Mouse (Mus musculus): ENCODE measurements around the gene Gk2. TPM values are rescaled to one million over a fixed set of nuclear protein-coding genes. Genes with fewer than 3 reads are reported as not detected.

The Gk2 gene
- total and polyA plus RNA-seq, 2 experiments, result not detected

- Histone ChIP-seq H3K27ac (replicated peaks; ENCODE audit: insufficient read depth, low read depth, low read length) (no peak overlapping the region), H3K36me3 (ENCODE audit: control insufficient read depth, insufficient read depth, low read length) (no peaks in the 10 kb centered on the region), H3K4me1 (ENCODE audit: control insufficient read depth, insufficient read depth, low read length) (no peaks in the 10 kb centered on the region), H3K79me2 (ENCODE audit: control insufficient read depth, insufficient read depth, low read length) (no peaks in the 10 kb centered on the region), H3K27me3 (ENCODE audit: control insufficient read depth, insufficient read depth, low read length) (no peaks in the 10 kb centered on the region; the same call in 1 of the 2 replicates), H3K4me3 (ENCODE audit: insufficient read depth, low read depth, low read length) (no peak overlapping the region), H3K9ac (ENCODE audit: low read depth, low read length) (no peak overlapping the region)
- no peak for DNase-seq (ENCODE audit: extremely low read depth, low read depth, low spot score)
- WGBS, result 87% methylated on average over 2 of the region's 2 CpGs
- TF ChIP-seq POLR2A (IDR thresholded peaks at IDR 0.05; ENCODE audit: extremely low read depth, insufficient read depth, low read length) (no peak), CTCF (IDR thresholded peaks at IDR 0.05; ENCODE audit: low read depth, low read length) (no peak)
These were observed 24.3 kb downstream of the Gk2 start for GRCm38 (mm10) chr5:97432512-97432911.

GRCm38 (mm10) chr5:97429976-97430375 is 26.8 kb downstream of the Gk2 start:
- no peaks in the 10 kb centered on the region for H3K79me2 ChIP-seq (ENCODE audit: control insufficient read depth, insufficient read depth, low read length)
- H3K4me1 ChIP-seq (ENCODE audit: control insufficient read depth, insufficient read depth, low read length), result no peaks in the 10 kb centered on the region
- TF ChIP-seq POLR2A (IDR thresholded peaks at IDR 0.05; ENCODE audit: extremely low read depth, insufficient read depth, low read length), result no peak
- TF ChIP-seq CTCF (IDR thresholded peaks at IDR 0.05; ENCODE audit: low read depth, low read length), result no peak
- no peaks in the 10 kb centered on the region; the same call in 1 of the 2 replicates for H3K27me3 ChIP-seq (ENCODE audit: control insufficient read depth, insufficient read depth, low read length)
- no peak for DNase-seq (ENCODE audit: extremely low read depth, low read depth, low spot score)
- WGBS, result 88% methylated on average over 9 of the region's 9 CpGs
- no peak overlapping the region for H3K4me3 ChIP-seq (ENCODE audit: insufficient read depth, low read depth, low read length)
- no peak overlapping the region for H3K9ac ChIP-seq (ENCODE audit: low read depth, low read length)
- H3K27ac ChIP-seq (replicated peaks; ENCODE audit: insufficient read depth, low read depth, low read length), result no peak overlapping the region
- no peaks in the 10 kb centered on the region for H3K36me3 ChIP-seq (ENCODE audit: control insufficient read depth, insufficient read depth, low read length)

DNA sequence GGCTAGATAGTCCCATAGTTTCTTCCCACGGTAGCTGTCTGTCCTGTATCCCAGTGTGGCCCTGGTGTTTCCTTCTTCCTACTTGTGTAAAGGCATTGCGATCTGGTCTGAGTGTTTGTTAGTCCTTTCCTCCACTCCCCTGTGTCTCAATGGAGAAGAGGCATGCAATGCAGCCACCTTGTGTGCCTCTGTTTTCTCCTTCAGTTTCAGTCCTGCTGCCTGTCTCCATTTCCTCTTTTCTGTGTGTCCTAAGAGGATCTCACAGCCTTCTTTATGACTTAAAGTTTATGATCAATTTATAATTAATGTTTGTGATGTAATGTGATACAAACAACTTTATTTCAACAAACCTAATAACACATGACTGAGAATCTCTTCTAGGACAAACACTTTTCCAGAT is 35.2 kb downstream of the Gk2 start:
- Histone ChIP-seq H3K79me2 (ENCODE audit: control insufficient read depth, insufficient read depth, low read length) (no peaks in the 10 kb centered on the region), H3K4me1 (ENCODE audit: control insufficient read depth, insufficient read depth, low read length) (no peaks in the 10 kb centered on the region), H3K27me3 (ENCODE audit: control insufficient read depth, insufficient read depth, low read length) (no peaks in the 10 kb centered on the region), H3K27ac (replicated peaks; ENCODE audit: insufficient read depth, low read depth, low read length) (no peak overlapping the region), H3K36me3 (ENCODE audit: control insufficient read depth, insufficient read depth, low read length) (no peaks in the 10 kb centered on the region), H3K9ac (ENCODE audit: low read depth, low read length) (no peak overlapping the region), H3K4me3 (ENCODE audit: insufficient read depth, low read depth, low read length) (no peak overlapping the region)
- 83% methylated on average over 2 of the region's 2 CpGs for WGBS
- TF ChIP-seq CTCF (IDR thresholded peaks at IDR 0.05; ENCODE audit: low read depth, low read length), result no peak
- no peak for TF ChIP-seq POLR2A (IDR thresholded peaks at IDR 0.05; ENCODE audit: extremely low read depth, insufficient read depth, low read length)
- no peak for DNase-seq (ENCODE audit: extremely low read depth, low read depth, low spot score)

DNA sequence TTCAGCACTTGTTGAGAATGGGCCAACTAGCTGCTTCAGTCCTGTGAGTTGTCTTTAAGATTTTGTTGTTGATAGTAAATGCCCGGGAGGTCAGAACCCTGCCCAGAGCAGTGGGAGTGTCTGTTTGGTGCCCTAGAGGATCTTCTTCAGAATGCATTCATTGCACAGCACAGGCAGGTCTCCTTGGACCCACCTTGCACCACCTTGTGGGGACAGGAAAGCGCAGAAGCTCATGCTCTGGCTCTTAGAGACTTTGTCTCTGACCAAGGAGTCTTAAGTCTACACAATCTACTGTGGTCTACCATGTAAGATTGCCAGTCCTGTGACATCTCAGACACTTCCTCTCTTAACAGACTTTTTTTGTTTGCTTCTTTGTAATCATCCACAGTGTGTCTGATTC is 39.6 kb downstream of the Gk2 start:
- no peak for TF ChIP-seq CTCF (IDR thresholded peaks at IDR 0.05; ENCODE audit: low read depth, low read length)
- no peak for TF ChIP-seq POLR2A (IDR thresholded peaks at IDR 0.05; ENCODE audit: extremely low read depth, insufficient read depth, low read length)
- no peaks in the 10 kb centered on the region for H3K79me2 ChIP-seq (ENCODE audit: control insufficient read depth, insufficient read depth, low read length)
- H3K27me3 ChIP-seq (ENCODE audit: control insufficient read depth, insufficient read depth, low read length), result no peaks in the 10 kb centered on the region
- H3K9ac ChIP-seq (ENCODE audit: low read depth, low read length), result no peak overlapping the region
- H3K4me1 ChIP-seq (ENCODE audit: control insufficient read depth, insufficient read depth, low read length), result no peaks in the 10 kb centered on the region
- no peak for DNase-seq (ENCODE audit: extremely low read depth, low read depth, low spot score)
- 79% methylated on average over 2 of the region's 2 CpGs for WGBS
- H3K4me3 ChIP-seq (ENCODE audit: insufficient read depth, low read depth, low read length), result no peak overlapping the region
- no peak overlapping the region for H3K27ac ChIP-seq (replicated peaks; ENCODE audit: insufficient read depth, low read depth, low read length)
- H3K36me3 ChIP-seq (ENCODE audit: control insufficient read depth, insufficient read depth, low read length), result no peaks in the 10 kb centered on the region

DNA sequence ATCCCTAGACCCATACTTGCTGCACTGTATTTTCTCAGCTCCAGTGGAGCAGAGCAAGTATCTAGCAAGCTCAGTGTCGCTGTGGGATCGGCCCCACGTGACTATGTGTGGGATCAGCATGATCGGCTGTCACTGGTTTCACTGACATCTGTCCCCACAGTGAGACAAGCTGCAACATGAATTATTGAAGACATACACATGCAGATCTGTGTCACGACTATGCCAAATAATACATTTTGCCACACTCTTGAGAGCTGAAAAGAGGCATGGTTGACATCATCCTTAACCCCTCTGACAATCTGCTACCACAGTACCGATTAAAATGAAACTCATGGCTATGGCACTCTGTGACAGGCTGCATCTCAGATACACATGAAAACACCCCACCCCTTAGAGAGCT is 41.0 kb downstream of the Gk2 start:
- no peak overlapping the region for H3K4me3 ChIP-seq (ENCODE audit: insufficient read depth, low read depth, low read length)
- H3K27me3 ChIP-seq (ENCODE audit: control insufficient read depth, insufficient read depth, low read length), result no peaks in the 10 kb centered on the region
- TF ChIP-seq POLR2A (IDR thresholded peaks at IDR 0.05; ENCODE audit: extremely low read depth, insufficient read depth, low read length) (no peak), CTCF (IDR thresholded peaks at IDR 0.05; ENCODE audit: low read depth, low read length) (no peak)
- H3K4me1 ChIP-seq (ENCODE audit: control insufficient read depth, insufficient read depth, low read length), result no peaks in the 10 kb centered on the region
- H3K79me2 ChIP-seq (ENCODE audit: control insufficient read depth, insufficient read depth, low read length), result no peaks in the 10 kb centered on the region
- no peak overlapping the region for H3K9ac ChIP-seq (ENCODE audit: low read depth, low read length)
- WGBS, result 83% methylated on average over 6 of the region's 6 CpGs
- no peak overlapping the region for H3K27ac ChIP-seq (replicated peaks; ENCODE audit: insufficient read depth, low read depth, low read length)
- DNase-seq (ENCODE audit: extremely low read depth, low read depth, low spot score), result no peak
- H3K36me3 ChIP-seq (ENCODE audit: control insufficient read depth, insufficient read depth, low read length), result no peaks in the 10 kb centered on the region

DNA sequence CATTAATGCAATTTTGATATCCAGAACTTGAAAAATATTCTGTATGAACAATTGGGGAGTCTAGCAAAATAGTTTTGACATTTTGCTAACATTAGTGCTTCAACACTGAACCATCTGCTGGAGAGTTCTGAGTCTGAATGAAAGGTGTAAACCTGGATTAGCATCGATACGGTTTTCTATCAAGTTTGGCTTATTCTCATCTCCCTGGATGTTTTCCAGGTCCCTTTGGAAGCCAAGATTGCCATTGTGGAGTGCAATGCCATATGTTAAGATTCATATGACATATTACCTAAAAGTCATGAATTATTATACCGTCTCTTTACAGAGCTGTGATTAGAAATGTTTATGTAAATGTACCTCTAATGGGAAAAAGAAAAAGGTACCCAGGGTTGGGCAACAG is 43.1 kb downstream of the Gk2 start:
- TF ChIP-seq CTCF (IDR thresholded peaks at IDR 0.05; ENCODE audit: low read depth, low read length), result no peak
- TF ChIP-seq POLR2A (IDR thresholded peaks at IDR 0.05; ENCODE audit: extremely low read depth, insufficient read depth, low read length), result no peak

More for the DNA sequence above, 43.1 kb downstream of the Gk2 start:
- Histone ChIP-seq H3K79me2 (ENCODE audit: control insufficient read depth, insufficient read depth, low read length) (no peaks in the 10 kb centered on the region), H3K27me3 (ENCODE audit: control insufficient read depth, insufficient read depth, low read length) (no peaks in the 10 kb centered on the region), H3K4me1 (ENCODE audit: control insufficient read depth, insufficient read depth, low read length) (no peaks in the 10 kb centered on the region), H3K27ac (replicated peaks; ENCODE audit: insufficient read depth, low read depth, low read length) (no peak overlapping the region), H3K36me3 (ENCODE audit: control insufficient read depth, insufficient read depth, low read length) (no peaks in the 10 kb centered on the region), H3K4me3 (ENCODE audit: insufficient read depth, low read depth, low read length) (no peak overlapping the region), H3K9ac (ENCODE audit: low read depth, low read length) (no peak overlapping the region)
- 82% methylated on average over 3 of the region's 3 CpGs for WGBS
- no peak for DNase-seq (ENCODE audit: extremely low read depth, low read depth, low spot score)

Data from liver, adult 2 months (tissue).